Mouse (Mus musculus) cerebellum, postnatal 10 days (tissue): Measurements from ENCODE around the gene Slc22a21.
"Not testable (repeated sequence)": the region's sequence is repeated elsewhere in the genome, so short reads cannot be mapped to it uniquely, and the experiment has no call there.

Source experiments
- DNase-seq, 2 experiments: peaks; one replicate each; pipeline ENCODE4 v3.0.0; 2021; ENCODE audit warnings: mixed read lengths in 2 of 2

Gene Slc22a21

GRCm38 (mm10) chr11:54002147-54002760 is 22.1 kb upstream of the Slc22a21 start:
- DNase-seq, result peak; percentile 88 to 90

GRCm38 (mm10) chr11:53997661-53998060 is 17.5 kb upstream of the Slc22a21 start:
- DNase-seq, result no peak

- no peak for DNase-seq
These were observed 12.1 kb upstream of the Slc22a21 start for GRCm38 (mm10) chr11:53992264-53992663.

- DNase-seq, result no peak
These were observed 9.1 kb upstream of the Slc22a21 start for GRCm38 (mm10) chr11:53989232-53989631.

- no peak for DNase-seq
These were observed 7.9 kb upstream of the Slc22a21 start for GRCm38 (mm10) chr11:53988081-53988480.

- no peak for DNase-seq
These were observed 1.3 kb upstream of the Slc22a21 start for GRCm38 (mm10) chr11:53981396-53981795.

GRCm38 (mm10) chr11:53979456-53979787 is 710 bp downstream of the Slc22a21 start:
- not testable (repeated sequence) for DNase-seq

- peak in 1 of 2 experiments; percentile 17 for DNase-seq
These were observed 2.5 kb downstream of the Slc22a21 start for GRCm38 (mm10) chr11:53977672-53978071.

- DNase-seq, result no peak
These were observed 4.6 kb downstream of the Slc22a21 start for GRCm38 (mm10) chr11:53975559-53975958.

- DNase-seq, result peak; percentile 22 to 26
These were observed 21.1 kb downstream of the Slc22a21 start for GRCm38 (mm10) chr11:53958984-53959383.

- DNase-seq, result peak; percentile 14 to 17
These were observed 22.0 kb downstream of the Slc22a21 start for GRCm38 (mm10) chr11:53958176-53958575.

- DNase-seq, result no peak
These were observed 23.5 kb downstream of the Slc22a21 start for GRCm38 (mm10) chr11:53956636-53957035.

- no peak for DNase-seq
These were observed 25.5 kb downstream of the Slc22a21 start for GRCm38 (mm10) chr11:53954653-53955052.

- not testable (repeated sequence) for DNase-seq
These were observed 30.0 kb downstream of the Slc22a21 start for GRCm38 (mm10) chr11:53950133-53950532.

GRCm38 (mm10) chr11:53931944-53932318 is 48.2 kb downstream of the Slc22a21 start:
- peak in 1 of 2 experiments; percentile 27 for DNase-seq

GRCm38 (mm10) chr11:53931091-53931943 is 48.8 kb downstream of the Slc22a21 start:
- peak; percentile 78 to 81 for DNase-seq

GRCm38 (mm10) chr11:53929741-53930140 is 50.4 kb downstream of the Slc22a21 start:
- DNase-seq, result no peak

GRCm38 (mm10) chr11:53928585-53928984 is 51.5 kb downstream of the Slc22a21 start:
- no peak for DNase-seq

GRCm38 (mm10) chr11:53926303-53926702 is 53.8 kb downstream of the Slc22a21 start:
- DNase-seq, result no peak

- no peak for DNase-seq
These were observed 61.3 kb downstream of the Slc22a21 start for GRCm38 (mm10) chr11:53918851-53919250.

- DNase-seq, result no peak
These were observed 69.1 kb downstream of the Slc22a21 start for GRCm38 (mm10) chr11:53911011-53911410.

GRCm38 (mm10) chr11:53908686-53909085 is 71.4 kb downstream of the Slc22a21 start:
- DNase-seq, result no peak

- no peak for DNase-seq
These were observed 75.6 kb downstream of the Slc22a21 start for GRCm38 (mm10) chr11:53904534-53904925.
